Mouse (Mus musculus): Measurements from ENCODE around the gene Add2.
A peak's percentile ranks its signal among the peaks of the same experiment; 100 is the strongest.

Add2 gene

DNA sequence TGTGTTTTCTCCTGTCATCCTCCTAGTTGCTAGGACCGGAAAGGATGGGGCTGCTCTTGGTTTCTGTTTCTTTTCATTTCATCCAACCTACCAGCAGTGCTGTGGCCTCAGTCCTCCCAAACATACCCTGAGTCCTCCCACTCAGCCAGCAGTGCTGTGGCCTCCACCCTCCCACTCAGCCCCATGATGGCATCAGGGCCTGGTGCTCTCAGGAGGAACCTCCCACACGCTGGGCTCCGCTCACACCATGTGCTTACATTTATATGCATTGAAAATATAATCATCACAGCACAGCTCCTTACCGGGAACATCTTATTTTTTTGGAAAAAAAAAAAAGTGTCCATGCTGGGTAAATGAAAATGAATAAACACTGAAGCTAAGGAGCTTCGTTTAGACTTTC, 20.0 kb downstream of the Add2 start:
- DNase-seq (ENCODE audit: low read depth): no peak

DNA sequence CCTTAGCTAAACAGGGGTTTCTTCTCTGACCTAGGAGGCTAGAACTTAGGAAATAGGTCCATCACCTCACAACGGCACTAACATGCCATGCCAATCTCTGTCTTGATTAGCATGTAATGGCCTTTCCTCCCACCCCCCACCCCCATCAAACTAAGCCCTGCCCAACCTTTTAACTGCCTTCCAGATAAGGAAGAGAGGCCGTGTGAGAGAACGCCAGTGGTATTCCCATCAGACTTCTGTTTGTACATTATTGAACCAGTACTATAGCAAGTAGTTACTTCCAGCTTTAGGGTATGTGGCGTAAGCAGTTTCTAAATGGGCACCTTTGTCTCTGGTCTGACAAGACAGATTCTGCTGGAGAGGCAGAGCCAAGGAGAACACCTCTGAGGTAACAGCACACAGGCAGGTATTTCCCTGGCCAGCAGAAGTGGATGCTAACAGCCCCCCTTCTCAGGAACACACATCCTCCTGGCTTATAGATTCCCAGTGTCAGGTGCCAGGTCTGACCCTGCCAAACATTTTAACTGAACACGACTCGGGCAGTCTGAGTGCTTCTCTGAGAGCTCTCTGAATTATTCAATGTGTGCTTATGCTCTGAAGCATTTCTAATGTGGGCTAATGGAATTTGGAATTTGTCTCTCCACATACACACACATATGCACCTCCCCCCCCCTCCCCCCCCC, 22.2 kb downstream of the Add2 start:
- no peak for DNase-seq (ENCODE audit: low read depth)

DNA sequence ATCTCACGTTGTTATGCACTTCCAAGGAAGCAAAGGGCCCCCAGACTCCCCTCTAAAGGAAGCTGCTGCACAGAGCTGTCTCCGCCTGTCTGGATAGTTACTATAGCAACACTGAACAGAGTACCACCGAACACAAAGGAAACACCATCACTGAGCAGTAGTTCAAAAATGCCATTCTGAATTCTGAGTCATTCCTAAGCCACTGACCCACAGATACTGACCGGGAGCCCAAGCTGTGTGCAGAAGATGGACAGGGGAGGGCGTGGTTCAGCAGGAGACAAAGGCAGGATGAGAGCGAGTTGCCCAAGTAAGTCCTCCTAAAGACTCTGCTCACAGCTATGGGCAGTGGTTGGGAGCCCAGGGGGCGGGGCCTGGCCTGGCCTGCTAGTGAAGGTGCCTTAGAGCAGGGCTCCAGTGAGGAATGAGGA, 23.6 kb downstream of the Add2 start:
- no peak for DNase-seq (ENCODE audit: low read depth)

DNA sequence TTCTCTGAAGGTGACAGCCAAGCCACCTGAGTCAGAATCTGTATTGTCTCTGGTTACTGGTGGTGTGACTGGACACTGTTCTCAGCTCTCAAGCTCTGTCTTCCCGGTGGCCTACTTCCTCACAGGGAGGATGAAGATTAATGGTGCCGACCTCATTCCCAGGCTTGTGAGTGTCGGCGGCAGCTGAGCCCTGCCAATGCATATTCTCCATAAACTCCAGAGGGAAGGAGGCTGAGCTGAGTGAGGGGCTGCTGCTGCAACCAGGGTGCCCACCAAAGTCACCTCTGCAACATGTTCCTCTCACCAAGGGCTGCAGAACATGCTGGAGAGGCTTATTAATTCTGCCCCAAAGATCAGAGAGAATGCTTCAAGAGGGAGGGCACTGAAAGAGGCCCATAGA, 24.1 kb downstream of the Add2 start:
- no peak for DNase-seq (ENCODE audit: low read depth)

DNA sequence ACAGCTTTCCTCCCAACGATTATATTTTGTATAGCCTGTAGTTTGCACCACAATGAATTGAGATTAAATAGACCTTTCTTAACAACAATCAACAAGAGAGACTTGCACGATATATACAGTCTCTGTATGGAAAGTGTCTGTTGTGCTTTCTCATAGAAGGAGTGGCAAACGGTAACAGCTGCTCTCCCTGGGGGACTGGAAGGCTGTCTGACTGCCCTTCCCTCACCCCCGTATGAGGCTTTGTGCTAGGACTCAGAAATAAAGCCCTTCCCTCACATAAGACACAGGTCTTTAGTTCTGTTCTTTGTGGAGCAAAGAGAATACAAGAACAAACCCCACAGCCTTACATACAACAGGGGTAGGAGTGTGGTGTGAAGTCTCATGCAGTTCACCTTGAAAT, 24.6 kb downstream of the Add2 start:
- DNase-seq (ENCODE audit: low read depth): no peak

DNA sequence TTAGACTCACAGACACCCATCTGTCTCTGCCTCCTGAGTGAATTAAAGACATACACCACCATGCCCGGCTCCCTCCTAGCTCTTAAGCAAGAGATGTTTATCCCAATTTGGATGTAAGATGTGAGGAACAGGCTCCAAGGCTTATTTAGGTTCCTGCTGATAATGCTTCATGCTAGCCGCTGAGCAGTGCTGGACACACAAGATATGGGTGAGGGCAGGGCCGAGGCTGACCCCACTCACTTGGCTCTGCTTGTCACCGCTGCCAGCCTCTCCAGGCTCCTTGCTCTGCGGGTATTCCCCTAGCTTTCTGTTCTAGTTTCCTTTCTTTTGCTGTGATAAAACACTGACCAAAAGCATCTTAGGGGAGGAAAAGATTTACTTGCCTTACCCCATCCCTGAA, 25.1 kb downstream of the Add2 start:
- DNase-seq (ENCODE audit: low read depth): no peak

DNA sequence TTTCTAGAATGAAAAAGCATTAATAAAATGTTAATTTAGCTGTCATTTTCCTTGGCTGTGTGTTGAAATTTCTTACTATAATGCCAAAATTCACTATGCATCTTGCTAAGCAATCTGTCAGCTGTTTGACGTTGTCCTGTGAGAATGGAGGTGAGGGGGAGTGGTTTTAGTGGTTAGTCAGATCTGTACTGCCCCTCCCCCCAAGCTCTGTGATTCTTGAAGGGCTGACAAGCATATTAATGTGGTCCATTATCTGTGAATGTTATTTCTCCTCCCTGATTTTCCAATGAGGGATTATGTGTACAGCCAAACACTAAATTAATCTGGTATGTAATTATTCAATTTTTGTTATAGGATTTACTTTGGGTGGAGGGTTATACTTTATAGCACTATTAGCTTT, 30.0 kb downstream of the Add2 start:
- peak; percentile 26 for DNase-seq (ENCODE audit: low read depth)

DNA sequence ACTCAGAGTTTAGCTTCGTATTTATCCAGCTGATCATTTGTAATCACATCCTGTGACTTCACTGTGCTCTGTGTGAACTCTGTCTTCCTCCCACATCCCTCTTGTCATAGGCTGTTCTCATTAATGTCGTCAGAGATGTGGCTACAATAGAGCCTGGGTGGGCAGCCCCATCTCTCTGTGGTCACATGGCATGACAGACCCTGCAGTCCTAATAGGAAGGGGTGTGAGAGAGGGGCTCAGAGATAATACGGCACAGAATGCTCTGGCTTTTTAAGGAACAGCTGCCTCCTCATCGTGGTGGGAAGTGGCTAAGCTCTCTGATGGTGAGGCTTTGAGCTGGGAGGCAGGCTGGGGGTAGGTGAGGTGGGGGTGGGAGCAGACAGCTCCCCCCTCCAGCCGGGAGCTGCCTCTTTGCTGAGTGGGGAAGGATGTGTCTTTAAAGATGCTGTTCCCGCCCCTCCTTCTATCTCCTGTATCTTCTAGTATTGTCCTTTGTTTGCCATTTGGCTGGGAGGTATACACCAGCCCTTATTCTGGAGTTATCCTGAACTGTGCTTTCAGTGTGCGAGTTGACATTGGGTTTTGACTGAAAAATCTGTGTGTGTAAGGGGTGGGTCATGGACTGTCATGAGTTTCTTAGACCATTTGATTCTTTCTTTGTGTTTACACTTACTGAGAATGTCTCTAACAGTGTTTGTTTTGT, 30.8 kb downstream of the Add2 start:
- DNase-seq (ENCODE audit: low read depth): peak; percentile 25

DNA sequence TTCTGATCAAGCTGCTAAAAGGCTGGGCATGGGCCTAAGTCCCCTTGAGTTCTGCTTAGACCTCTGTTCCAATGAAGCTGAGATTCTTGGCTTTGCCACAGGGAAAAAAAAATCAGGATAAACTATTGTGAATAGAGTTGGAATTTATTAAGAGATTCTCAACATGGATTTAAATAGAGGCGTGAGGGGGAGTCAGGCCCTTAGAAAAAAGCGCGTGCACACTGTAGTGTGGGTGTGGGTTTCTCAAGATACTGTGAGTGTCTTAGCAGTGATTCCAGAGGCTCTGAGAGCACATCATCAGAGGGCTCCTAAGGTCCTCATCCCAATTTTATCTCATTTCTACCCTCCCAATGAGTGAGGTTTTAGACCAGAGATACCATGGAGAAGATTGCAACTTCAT, 31.7 kb downstream of the Add2 start:
- DNase-seq (ENCODE audit: low read depth): no peak

DNA sequence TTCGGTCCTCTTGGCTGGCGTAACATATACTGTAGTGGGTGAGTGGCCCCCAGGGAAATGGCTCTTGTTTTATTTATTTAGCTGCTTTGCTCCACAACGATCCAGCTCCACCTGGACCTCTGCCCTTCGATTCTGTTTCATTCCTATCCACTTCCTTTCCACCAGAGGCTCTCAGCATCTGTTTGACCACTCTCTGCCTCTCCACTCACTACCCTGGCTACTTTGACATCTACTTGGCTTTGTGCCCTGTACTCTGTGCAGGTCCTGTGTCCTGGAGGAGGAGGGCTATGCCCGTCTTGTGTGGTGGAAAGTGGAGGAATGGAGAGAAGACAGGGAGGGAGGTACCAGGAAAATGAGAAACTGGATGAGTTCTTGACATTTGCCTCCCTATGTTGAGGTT, 33.7 kb downstream of the Add2 start:
- DNase-seq (ENCODE audit: low read depth): no peak

DNA sequence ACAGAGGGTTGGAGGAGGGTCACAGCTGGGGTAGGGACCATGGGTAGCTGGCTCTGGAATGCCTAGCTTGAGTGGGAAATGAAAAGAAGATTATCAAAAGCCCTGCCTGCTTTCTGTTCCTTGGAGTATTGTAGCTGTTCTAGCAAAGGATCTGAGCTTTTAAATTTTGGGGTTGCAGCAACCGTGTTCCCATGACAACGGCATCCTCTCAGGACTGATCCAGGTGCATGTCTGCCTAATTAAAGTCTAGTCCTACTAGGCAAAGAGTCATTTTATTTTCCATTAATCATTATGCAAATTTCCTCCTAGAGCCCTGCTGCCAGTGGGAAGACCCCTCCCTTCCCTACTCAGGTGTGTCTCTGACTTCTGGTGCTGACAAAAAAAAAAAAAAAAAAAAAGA, 34.2 kb downstream of the Add2 start:
- no peak for DNase-seq (ENCODE audit: low read depth)

DNA sequence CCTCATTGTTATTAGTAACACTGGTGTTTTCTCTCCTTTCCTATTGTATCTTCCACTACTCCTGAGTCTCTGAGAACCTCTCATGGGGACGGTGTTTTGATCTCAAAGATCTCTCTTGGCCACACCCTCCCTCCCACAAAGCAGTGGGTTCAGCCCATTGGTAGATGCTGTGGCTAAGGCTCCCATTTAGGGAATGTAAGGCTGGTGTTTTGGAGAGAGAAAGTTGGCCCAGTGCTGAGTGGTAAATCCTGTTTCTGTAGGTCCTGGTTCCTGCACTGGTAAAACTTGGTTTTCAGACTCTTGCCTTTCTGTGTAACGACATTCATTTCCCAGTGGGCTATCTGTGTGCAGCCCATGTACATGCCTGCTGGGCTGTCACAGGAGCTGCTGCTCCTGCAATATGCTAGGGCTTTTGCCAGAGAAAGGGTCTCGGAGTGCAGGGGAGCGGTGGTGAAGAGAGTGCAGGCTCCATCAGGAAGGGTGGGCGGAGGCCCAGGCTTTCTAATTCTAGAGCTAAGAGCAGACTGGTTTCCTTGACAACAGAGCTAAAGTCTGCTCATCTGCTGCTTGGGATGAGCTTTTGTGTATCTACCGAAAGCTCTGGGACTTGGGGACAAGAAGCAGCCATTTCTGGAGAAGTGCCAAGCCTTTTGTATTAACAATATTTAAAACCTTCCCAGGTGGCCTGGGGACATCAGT, 36.0 kb downstream of the Add2 start:
- no peak for DNase-seq (ENCODE audit: low read depth)

DNA sequence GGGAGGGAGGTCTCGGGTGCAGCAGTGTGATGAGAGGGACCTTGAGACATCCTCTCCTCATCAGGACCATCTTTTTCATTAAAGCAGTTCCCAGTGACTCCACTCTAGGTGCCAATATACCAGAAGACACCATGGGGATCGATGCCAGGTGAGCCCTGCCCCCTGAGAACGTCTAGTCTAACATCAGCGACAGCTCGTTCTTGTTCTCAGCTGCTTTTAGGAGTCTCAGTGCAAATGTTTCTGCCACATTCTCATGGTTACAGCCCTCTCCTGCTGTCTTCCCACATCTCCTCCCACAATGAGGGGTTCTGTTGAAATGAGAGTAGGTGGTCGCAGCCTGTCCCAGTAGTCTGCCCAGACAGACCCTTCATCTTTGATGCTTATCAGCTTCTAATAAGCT, 38.2 kb downstream of the Add2 start:
- no peak for DNase-seq (ENCODE audit: low read depth)

DNA sequence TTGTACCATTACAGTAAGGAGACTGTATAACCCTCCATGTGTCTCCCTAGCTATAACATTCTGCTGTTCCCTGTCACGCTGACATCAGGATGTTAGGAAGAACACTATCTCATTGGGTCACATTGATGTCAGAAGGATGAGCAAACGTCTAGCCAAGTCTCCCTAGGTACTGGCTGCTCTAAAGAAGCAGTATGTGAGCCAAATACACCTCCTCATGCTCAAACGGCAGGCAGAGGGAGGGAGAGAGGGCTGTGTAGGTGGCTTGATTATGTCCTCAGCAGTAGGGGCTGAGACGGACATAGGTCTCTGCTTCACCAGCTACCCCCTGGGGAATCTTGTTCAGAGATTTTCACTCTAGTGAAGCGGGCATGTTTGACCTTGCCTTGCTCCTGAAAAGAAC, 38.7 kb downstream of the Add2 start:
- DNase-seq (ENCODE audit: low read depth): no peak

DNA sequence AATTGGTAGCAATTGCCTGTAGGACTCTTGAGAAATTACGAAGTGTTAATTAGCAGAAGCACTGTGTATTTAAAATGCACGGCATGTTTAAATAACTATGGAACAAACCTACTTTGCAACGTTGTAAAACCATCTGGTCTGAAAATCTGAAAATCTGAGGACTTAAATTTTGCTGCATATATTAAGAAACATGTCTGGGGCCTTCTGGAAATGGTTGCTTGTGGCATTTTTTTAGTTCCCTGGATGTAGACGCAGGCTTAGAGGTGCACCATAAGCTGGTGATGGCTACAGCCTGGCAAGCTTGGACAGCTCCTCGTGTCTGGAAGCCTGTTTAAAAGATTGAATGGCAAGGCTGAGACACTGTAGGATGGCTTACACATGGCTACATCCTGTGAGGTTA, 40.5 kb downstream of the Add2 start:
- DNase-seq (ENCODE audit: low read depth): no peak

DNA sequence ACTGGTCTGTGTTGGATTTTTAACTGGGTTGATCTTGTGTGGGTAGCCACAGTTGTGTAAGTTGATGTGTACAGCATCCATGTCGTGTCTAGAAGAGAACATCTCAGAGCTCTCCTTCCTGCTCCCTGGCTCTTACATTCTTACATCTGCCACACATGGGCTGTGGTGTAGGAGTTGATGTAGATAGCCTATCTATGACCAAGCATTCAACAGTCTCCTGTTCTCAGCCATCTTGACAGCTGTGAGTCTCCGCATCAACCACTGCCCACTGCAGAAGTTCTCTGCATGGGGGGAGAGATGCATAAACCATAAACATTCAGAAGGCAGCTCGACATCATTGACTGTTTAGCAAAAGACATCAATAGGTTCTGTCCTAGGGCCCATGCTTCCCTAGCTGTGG, 41.4 kb downstream of the Add2 start:
- DNase-seq (ENCODE audit: low read depth): no peak

DNA sequence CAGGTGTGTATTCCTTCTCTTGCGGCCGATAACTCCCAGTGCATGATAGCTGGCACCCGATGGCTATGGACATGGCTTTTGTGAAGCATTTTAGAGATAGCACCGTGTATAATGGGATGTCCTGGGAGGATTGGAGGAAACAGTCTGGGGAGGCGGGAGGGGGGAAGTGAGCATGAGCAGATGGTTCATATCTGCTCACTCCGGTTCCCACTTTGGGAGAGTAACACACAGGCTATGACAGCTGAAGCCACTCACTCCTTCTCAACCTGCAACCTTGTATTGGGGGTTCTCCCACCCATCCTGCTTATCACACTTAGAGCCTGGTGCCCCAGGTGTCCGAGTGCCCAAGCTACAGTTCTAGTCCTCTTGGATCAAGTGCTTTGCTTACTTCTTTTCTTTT, 41.8 kb downstream of the Add2 start:
- no peak for DNase-seq (ENCODE audit: low read depth)

DNA sequence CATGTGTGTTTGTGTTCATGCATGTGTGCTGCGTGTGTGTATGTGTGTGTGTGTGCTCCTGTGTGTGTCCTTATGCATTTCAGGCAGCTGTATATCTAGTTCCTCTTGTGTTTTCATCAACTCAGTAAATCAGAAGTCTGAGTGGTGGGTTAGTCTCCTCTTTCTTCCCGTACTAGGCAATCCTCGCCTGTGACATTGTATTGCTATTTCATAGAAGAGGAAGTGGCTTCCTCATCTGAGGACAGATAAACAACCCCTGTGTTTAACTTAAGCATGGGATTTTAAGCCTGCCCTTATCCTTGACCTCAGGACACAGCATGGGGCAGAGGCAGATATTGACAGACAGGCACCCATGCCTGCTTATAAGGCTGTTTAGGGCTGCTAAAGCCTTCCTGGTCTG, 45.4 kb downstream of the Add2 start:
- no peak for DNase-seq (ENCODE audit: low read depth)

DNA sequence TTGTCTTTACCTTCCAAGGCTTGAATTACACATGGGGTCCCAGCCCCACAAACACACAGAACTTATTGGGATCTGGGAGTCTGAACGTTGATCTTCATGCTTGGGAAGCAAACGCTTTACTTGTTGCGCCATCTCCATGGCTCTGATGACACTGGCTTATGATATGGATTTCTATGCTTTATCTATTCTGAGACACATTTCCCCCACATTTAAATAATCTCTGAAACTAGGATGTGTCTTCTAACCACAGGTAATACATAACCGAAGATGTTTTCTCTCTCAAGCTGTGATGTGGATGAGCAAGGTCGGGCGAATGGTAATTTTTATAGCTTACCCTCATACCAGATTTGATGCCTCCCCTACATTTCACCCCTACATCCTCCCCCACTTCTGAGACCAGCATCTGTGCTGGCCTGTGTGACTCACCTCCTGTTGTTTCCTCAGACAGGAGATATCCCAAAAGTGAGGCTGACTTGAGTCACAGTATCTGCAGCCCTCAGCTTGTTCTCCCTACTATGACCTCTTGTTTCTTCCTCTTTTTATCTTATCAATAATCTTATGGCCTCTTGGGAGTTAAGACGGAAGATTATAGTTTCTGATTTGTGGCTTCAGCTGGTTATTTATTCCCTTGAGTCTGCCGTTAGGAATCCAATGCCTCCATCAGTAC, 46.2 kb downstream of the Add2 start:
- DNase-seq (ENCODE audit: low read depth): no peak

DNA sequence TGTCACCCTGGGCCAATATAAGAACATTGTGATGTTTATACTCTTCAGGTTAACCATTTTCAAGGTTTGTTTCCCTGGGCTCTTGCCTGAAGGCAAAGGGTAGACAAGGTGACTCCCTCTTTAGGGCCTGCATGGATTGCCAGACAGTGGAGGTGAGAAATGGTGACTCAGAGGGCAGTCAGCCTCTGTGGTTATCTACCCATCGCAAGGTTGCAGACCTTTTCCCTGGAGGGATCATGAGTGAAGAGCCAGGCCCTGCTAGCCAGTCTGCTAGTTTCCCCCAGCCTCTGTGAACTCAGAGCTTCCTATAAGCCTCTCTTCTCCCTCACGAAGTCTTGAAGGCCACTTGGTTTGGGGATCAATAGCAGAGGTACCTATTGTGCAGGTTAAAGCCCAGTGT, 48.0 kb downstream of the Add2 start:
- no peak for DNase-seq (ENCODE audit: low read depth)

DNA sequence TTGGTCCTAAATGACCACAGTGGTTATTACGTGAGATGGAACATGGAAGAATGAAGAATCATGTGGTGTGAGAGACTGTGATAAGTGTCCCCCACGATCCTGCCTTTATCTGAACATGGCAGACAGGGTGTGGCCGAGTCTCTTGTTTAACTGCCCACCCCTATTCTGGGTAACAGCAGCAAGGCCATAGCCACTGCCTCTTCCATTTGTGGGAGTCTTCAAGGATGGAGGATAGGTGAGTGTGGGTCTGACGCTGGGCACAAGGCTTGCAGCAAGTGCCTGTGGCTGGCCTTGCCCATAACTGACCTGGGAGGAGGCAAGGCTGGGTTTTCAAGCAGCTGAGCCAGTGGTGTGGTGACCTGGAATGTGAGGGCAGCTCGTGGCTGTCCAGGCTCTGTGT, 49.4 kb downstream of the Add2 start:
- DNase-seq (ENCODE audit: low read depth): no peak

DNA sequence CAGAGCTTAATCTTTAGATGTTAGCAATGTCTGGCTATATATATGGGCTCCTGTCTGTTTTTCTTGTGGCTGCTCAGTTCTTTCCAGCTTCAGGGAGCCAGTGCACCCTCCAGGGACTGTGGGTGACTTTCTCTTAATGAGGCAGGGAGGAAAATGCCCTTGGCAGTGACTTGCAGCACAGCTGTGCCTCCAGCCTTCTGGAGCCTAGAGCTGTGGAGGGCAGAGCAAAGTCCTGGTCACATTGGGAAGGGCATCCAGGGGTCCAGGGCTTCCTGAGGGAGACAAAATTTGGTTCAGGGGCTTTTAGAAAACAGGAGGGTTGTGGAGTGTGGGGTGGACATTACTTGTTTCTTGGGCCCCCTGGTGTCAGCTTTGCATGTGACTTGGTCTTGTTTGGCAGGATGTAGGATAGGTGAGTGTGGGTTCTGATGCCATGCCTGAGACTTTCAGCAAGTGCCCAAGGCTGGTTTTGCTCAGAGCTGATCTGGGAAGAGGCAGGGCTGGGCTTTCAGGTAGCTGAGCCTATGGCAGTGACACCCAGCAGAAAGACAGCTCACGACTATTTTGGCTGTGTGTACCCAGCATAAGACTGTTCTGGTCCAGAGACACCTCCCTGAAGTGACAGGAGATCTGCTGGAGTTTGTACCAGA, 50.0 kb downstream of the Add2 start:
- no peak for DNase-seq (ENCODE audit: low read depth)

Measured in induced T-regulatory cell, adult 2 months (primary cell).